Mouse (Mus musculus): ENCODE measurements at regions not wholly inside any gene's neighbourhood (a gene's known extent, or its start where the extent isn't known, plus 50 kb on each side); places are given as distances from the start of the nearest gene placed in this dataset.

- no peak for TF ChIP-seq CTCF (IDR thresholded peaks at IDR 0.05; ENCODE audit: borderline replicate concordance, extremely low read depth, insufficient read depth, insufficient read length)
- no peak for TF ChIP-seq POLR2A (IDR thresholded peaks at IDR 0.05; ENCODE audit: borderline replicate concordance, extremely low read depth, insufficient read depth, insufficient read length, poor library complexity, severe bottlenecking)
Measured at GRCm38 (mm10) chr15:96754079-96754478, 54.5 kb upstream of the Slc38a2 start.

Data from brain, embryonic 14.5 days (tissue).